Mouse (Mus musculus) heart, embryonic 16.5 days (tissue): ENCODE results near the gene Snap25. TPM values are rescaled to one million over a fixed set of nuclear protein-coding genes. Genes with fewer than 3 reads are reported as not detected.

Experiments used
- ATAC-seq: fragments of 200-750 bp; cut with Nextera tagmentation; replicated peaks from 2 replicates; pipeline ENCODE4 v1.8.0; 2017; ENCODE audit warnings: moderate number of reproducible peaks; ENCODE audit not compliant: insufficient read depth, low FRiP score; ENCODE audit errors: extremely low read depth
- H3K27ac ChIP-seq: fragments of 300-500 bp; sonication (generic); 2 replicates; pipeline ENCODE4 v1.5.1; 2014; ENCODE audit warnings: mild to moderate bottlenecking, low read length, control low read depth, moderate library complexity
- H3K27me3 ChIP-seq: fragments of 300-500 bp; sonication (generic); 2 replicates; pipeline ENCODE4 v1.6.1; 2014; ENCODE audit warnings: low read length, mixed read lengths; ENCODE audit not compliant: control insufficient read depth, insufficient read depth
- H3K36me3 ChIP-seq: fragments of 300-500 bp; sonication (generic); 2 replicates; pipeline ENCODE4 v1.6.1; 2014; ENCODE audit not compliant: control insufficient read depth, insufficient read depth
- H3K4me1 ChIP-seq: fragments of 300-500 bp; sonication (generic); 2 replicates; pipeline ENCODE4 v1.6.1; 2014; ENCODE audit warnings: low read length, mixed read lengths; ENCODE audit not compliant: control insufficient read depth, insufficient read depth
- H3K4me2 ChIP-seq: fragments of 300-500 bp; sonication (generic); 2 replicates; pipeline ENCODE4 v1.6.1; 2014; ENCODE audit warnings: low read depth, mild to moderate bottlenecking, control low read depth, low read length
- H3K4me3 ChIP-seq: fragments of 300-500 bp; sonication (generic); 2 replicates; pipeline ENCODE4 v1.5.1; 2014; ENCODE audit warnings: mild to moderate bottlenecking, control low read depth, low read length
- H3K9ac ChIP-seq: fragments of 300-500 bp; sonication (generic); 2 replicates; pipeline ENCODE4 v1.6.1; 2014; ENCODE audit warnings: low read length, control low read depth
- H3K9me3 ChIP-seq: fragments of 300-500 bp; sonication (generic); replicated peaks from 2 replicates; pipeline ENCODE4 v1.6.1; 2016; ENCODE audit warnings: low read length; ENCODE audit not compliant: control insufficient read depth
- WGBS: fragments of 180-500 bp; shearing (Covaris S2); extraction: QIAGEN DNeasy Blood & Tissue Kit; methylation state at CpG from one replicate; pipeline ENCODE4 v1.1.7; 2014; 5-methylcytosine and 5-hydroxymethylcytosine counted together
- polyA plus RNA-seq: library from polyadenylated mRNA; unstranded; fragments of >200 nt; fragmentation: Nextera tagmentation; extraction: Ambion mirVana; gene quantifications from 2 replicates; pipeline ENCODE4 v1.2.1, GENCODE M21; 2015

Snap25 gene
- polyA plus RNA-seq: 0.56 and 0.89 TPM in 2 replicates

- 0 out of 2 replicates have a peak, but pooled peaks have one; percentile 14 for ATAC-seq
- Histone ChIP-seq H3K27me3 (peaks cover 10% of the 10 kb centered on the region), H3K4me1 (peaks cover 6% of the 10 kb centered on the region; the same call in 1 of the 2 replicates), H3K27ac (no peak within 1 kb of the TSS), H3K4me2 (peak within 1 kb of the TSS; percentile 61), H3K4me3 (peak within 1 kb of the TSS; percentile 35), H3K9ac (no peak within 1 kb of the TSS), H3K36me3 (no peaks in the 10 kb centered on the region), H3K9me3 (no peaks in the 10 kb centered on the region)
- WGBS: under 1% methylated on average over 20 of the region's 20 CpGs
Observed at GRCm38 (mm10) chr2:136713299-136713758, at the start of gene Snap25. Snap25 (plus strand) TSS chr2:136713453.

GRCm38 (mm10) chr2:136666951-136667350 is 46.3 kb upstream of the Snap25 start:
- no peaks in the 10 kb centered on the region for H3K9me3 ChIP-seq
- no peak overlapping the region for H3K9ac ChIP-seq
- peaks cover 7% of the 10 kb centered on the region for H3K4me1 ChIP-seq
- no peaks in the 10 kb centered on the region for H3K36me3 ChIP-seq
- 71% methylated on average over 1 of the region's 1 CpGs for WGBS
- H3K4me3 ChIP-seq: no peak overlapping the region
- H3K27ac ChIP-seq: no peak overlapping the region
- no peaks in the 10 kb centered on the region for H3K27me3 ChIP-seq
- H3K4me2 ChIP-seq: no peak overlapping the region
- ATAC-seq: no peak

DNA sequence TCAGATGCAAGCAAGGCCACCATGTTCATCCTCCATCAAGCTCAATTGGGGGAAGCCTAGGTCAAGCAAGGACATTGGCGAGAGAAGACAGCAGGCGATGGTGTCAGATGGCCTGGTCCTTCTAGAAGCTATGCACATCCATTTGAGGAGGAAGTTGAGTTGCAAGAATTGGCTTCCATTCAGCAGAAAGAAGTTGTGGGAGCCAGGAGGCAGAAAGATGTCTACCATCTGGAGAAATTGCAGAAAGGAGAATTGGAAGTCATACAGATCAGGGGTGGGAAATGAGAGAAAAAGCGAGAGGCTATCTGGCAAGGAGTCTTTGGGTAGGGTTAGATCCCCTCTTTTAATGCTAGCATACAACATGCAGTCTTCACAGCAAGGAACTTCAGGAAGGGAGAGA is 44.1 kb upstream of the Snap25 start:
- ATAC-seq: no peak
- 72% methylated on average over 3 of the region's 3 CpGs for WGBS

GRCm38 (mm10) chr2:136669665-136670064 is 43.6 kb upstream of the Snap25 start:
- Histone ChIP-seq H3K4me3 (no peak overlapping the region), H3K4me1 (peaks cover 7% of the 10 kb centered on the region), H3K36me3 (no peaks in the 10 kb centered on the region), H3K9me3 (no peaks in the 10 kb centered on the region), H3K27ac (no peak overlapping the region), H3K9ac (no peak overlapping the region), H3K4me2 (no peak overlapping the region), H3K27me3 (no peaks in the 10 kb centered on the region)
- WGBS: 70% methylated on average over 3 of the region's 3 CpGs
- no peak for ATAC-seq

More for the DNA sequence above, 44.1 kb upstream of the Snap25 start:
- no peak overlapping the region for H3K4me3 ChIP-seq
- H3K27ac ChIP-seq: no peak overlapping the region
- no peaks in the 10 kb centered on the region for H3K36me3 ChIP-seq
- H3K4me1 ChIP-seq: peaks cover 7% of the 10 kb centered on the region
- H3K27me3 ChIP-seq: no peaks in the 10 kb centered on the region
- H3K9ac ChIP-seq: no peak overlapping the region
- H3K9me3 ChIP-seq: no peaks in the 10 kb centered on the region
- H3K4me2 ChIP-seq: no peak overlapping the region

- Histone ChIP-seq H3K4me2 (peak overlapping the region; percentile 29; the same call in 1 of the 2 replicates), H3K4me1 (peaks cover 7% of the 10 kb centered on the region), H3K27me3 (no peaks in the 10 kb centered on the region), H3K27ac (no peak overlapping the region), H3K9ac (no peak overlapping the region), H3K36me3 (no peaks in the 10 kb centered on the region), H3K4me3 (no peak overlapping the region), H3K9me3 (no peaks in the 10 kb centered on the region)
- 24% methylated on average over 9 of the region's 9 CpGs for WGBS
- no peak for ATAC-seq
Observed at GRCm38 (mm10) chr2:136670539-136671271, 42.5 kb upstream of the Snap25 start.

GRCm38 (mm10) chr2:136674077-136674757 is 39.0 kb upstream of the Snap25 start:
- H3K4me2 ChIP-seq: no peak overlapping the region
- no peak overlapping the region for H3K27ac ChIP-seq
- ATAC-seq: no peak
- H3K27me3 ChIP-seq: no peaks in the 10 kb centered on the region
- H3K9me3 ChIP-seq: no peaks in the 10 kb centered on the region
- 77% methylated on average over 4 of the region's 4 CpGs for WGBS
- H3K36me3 ChIP-seq: no peaks in the 10 kb centered on the region
- H3K9ac ChIP-seq: no peak overlapping the region
- no peak overlapping the region for H3K4me3 ChIP-seq
- H3K4me1 ChIP-seq: peaks cover 23% of the 10 kb centered on the region

- no peaks in the 10 kb centered on the region for H3K36me3 ChIP-seq
- no peak overlapping the region for H3K9ac ChIP-seq
- no peaks in the 10 kb centered on the region for H3K9me3 ChIP-seq
- H3K4me2 ChIP-seq: no peak overlapping the region
- 75% methylated on average over 2 of the region's 2 CpGs for WGBS
- no peak for ATAC-seq
- H3K27ac ChIP-seq: no peak overlapping the region
- H3K27me3 ChIP-seq: no peaks in the 10 kb centered on the region
- H3K4me1 ChIP-seq: peaks cover 25% of the 10 kb centered on the region
- H3K4me3 ChIP-seq: no peak overlapping the region
Observed at GRCm38 (mm10) chr2:136676196-136676595, 37.1 kb upstream of the Snap25 start.

DNA sequence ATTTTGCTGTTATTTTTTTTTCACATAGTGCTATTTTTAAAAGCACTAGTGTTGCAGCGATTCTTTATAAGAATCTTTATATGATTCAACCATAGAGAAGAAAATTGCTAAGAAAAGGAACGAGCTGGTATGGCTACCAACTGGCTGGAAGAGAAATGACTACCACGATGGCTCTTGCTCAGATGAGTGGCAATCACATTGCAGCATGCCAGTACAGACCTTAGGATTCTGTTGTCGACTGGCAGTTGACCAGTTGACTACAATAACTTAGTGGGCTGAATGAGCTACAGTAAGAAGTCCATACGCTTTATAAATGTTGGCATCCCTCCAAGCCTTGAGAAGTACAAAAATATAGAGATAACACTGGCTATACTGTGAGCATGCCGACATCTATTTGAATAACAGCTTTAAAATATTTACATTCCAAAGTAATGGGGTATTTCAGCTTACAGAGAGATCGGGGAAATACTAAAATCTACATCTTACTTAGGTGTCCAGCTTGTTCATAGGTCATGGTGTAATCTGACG is 36.3 kb upstream of the Snap25 start:
- Histone ChIP-seq H3K4me1 (peaks cover 26% of the 10 kb centered on the region), H3K9ac (no peak overlapping the region), H3K9me3 (no peaks in the 10 kb centered on the region), H3K27me3 (no peaks in the 10 kb centered on the region), H3K4me2 (no peak overlapping the region), H3K4me3 (no peak overlapping the region), H3K27ac (no peak overlapping the region), H3K36me3 (no peaks in the 10 kb centered on the region)
- 39% methylated on average over 8 of the region's 8 CpGs for WGBS
- ATAC-seq: no peak
